Mouse (Mus musculus) megakaryocyte, embryonic 14.5 days (primary cell): Measurements from ENCODE around the gene Zfand3.

ENCODE experiments used
- FLI1 ChIP-seq: IDR thresholded peaks from 2 replicates; pipeline ENCODE4 v1.6.1; 2012; ENCODE audit warnings: low read length, inconsistent platforms, mixed read lengths
- GATA1 ChIP-seq: IDR thresholded peaks from 3 replicates; pipeline ENCODE4 v1.6.1; 2012; ENCODE audit warnings: mixed read lengths, low read length, inconsistent platforms, borderline replicate concordance

DNA sequence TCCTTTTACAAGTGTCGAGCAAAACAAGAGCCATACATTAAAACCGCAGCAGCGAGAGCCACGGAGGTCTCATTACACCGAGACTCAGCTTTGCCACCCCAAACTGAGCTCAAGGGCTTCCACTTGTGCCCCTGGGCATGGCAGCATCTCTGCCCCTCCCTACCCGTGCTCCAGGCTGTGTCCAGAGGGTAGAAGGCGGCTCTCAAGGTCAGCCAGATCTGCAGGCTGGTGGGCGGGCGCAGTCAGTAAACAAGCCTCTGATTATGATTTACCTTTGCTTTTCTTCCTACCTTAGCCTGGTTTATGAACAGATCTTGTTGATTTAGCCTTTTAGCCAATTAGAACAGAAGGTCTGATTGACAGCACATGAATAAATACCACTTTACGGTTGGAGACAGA, 240.8 kb downstream of the Zfand3 start:
- no peak for TF ChIP-seq GATA1
- no peak for TF ChIP-seq FLI1
